Mouse (Mus musculus) myocyte (in vitro differentiated cells): ENCODE results near the gene Spire2. TPM values are rescaled to one million over a fixed set of nuclear protein-coding genes. Genes with fewer than 3 reads are reported as not detected.

Experiments
- H3K27me3 ChIP-seq: one replicate; pipeline ENCODE4 v1.6.1; 2011; ENCODE audit not compliant: control insufficient read depth, insufficient read depth, insufficient read length
- H3K36me3 ChIP-seq: one replicate; pipeline ENCODE4 v1.6.1; 2011; ENCODE audit not compliant: control insufficient read depth, insufficient read depth
- H3K4me2 ChIP-seq: one replicate; pipeline ENCODE4 v1.6.1; 2011; ENCODE audit warnings: low read depth, control low read depth
- H3K4me3 ChIP-seq: one replicate; pipeline ENCODE4 v1.5.1; 2011; ENCODE audit warnings: mild to moderate bottlenecking, control low read depth, moderate library complexity
- H3K79me2 ChIP-seq: one replicate; pipeline ENCODE4 v1.6.1; 2011; ENCODE audit not compliant: control insufficient read depth, insufficient read depth
- H3ac ChIP-seq: one replicate; pipeline ENCODE4 v1.6.1; 2011; ENCODE audit not compliant: control insufficient read depth, insufficient read length
- MYOD1 ChIP-seq, 3 experiments: IDR thresholded peaks; one replicate each; pipeline ENCODE4 v1.6.1; 2011; ENCODE audit warnings: control low read depth in 2 of 3, low read depth in 2 of 3, mild to moderate bottlenecking in 2 of 3, moderate library complexity in 1 of 3; ENCODE audit not compliant: insufficient read length in 2 of 3, control insufficient read depth in 1 of 3
- REST ChIP-seq: IDR thresholded peaks from one replicate; pipeline ENCODE4 v1.6.1; 2011; ENCODE audit warnings: mild to moderate bottlenecking, control low read depth, moderate library complexity; ENCODE audit not compliant: insufficient read depth, insufficient read length
- TCF12 ChIP-seq: IDR thresholded peaks from one replicate; pipeline ENCODE4 v1.6.1; 2011; ENCODE audit warnings: mild to moderate bottlenecking, control low read depth; ENCODE audit not compliant: poor library complexity, insufficient read depth, severe bottlenecking
- TCF3 ChIP-seq: IDR thresholded peaks from one replicate; pipeline ENCODE4 v1.6.1; 2011; ENCODE audit warnings: low read depth, control low read depth; ENCODE audit not compliant: insufficient read length
- polyA plus RNA-seq: library from polyadenylated mRNA; unstranded; fragments of >200 nt; fragmentation: generic; extraction: Trizol; gene quantifications from one replicate; pipeline ENCODE4 v1.2.1, GENCODE M21; 2012; ENCODE audit warnings: missing spikeins

The Spire2 gene
- polyA plus RNA-seq, 1 experiment: 6.8 TPM

GRCm38 (mm10) chr8:123415967-123416943 lies 83.7 kb downstream of the Spire2 start:
- Histone ChIP-seq H3K4me3 (no peak overlapping the region), H3K36me3 (peaks cover 13% of the 10 kb centered on the region), H3ac (no peak overlapping the region), H3K4me2 (no peak overlapping the region), H3K27me3 (no peaks in the 10 kb centered on the region), H3K79me2 (peaks cover 9% of the 10 kb centered on the region)
- TF ChIP-seq MYOD1 (IDR thresholded peaks at IDR 0.05; ENCODE audit: control insufficient read depth in 1 of 3, insufficient read length in 2 of 3, low read depth in 2 of 3): no peak
- no peak for TF ChIP-seq REST

GRCm38 (mm10) chr8:123416944-123417555 lies 84.5 kb downstream of the Spire2 start:
- Histone ChIP-seq H3ac (no peak overlapping the region), H3K4me3 (no peak overlapping the region), H3K36me3 (peaks cover 13% of the 10 kb centered on the region), H3K27me3 (no peaks in the 10 kb centered on the region), H3K4me2 (no peak overlapping the region), H3K79me2 (peaks cover 9% of the 10 kb centered on the region)
- TF ChIP-seq REST (no peak), TCF3 (no peak), TCF12 (no peak), MYOD1 (IDR thresholded peaks at IDR 0.05; ENCODE audit: control insufficient read depth in 1 of 3, insufficient read length in 2 of 3, low read depth in 2 of 3) (no peak)

Other genes with a start within 250 kb of the Spire2 start
- 3,059 TPM for gene Rpl13, start 230.4 kb upstream of the Spire2 start, polyA plus RNA-seq
- 0.16 TPM for gene Cpne7, start 215.3 kb upstream of the Spire2 start, polyA plus RNA-seq
- gene Sult5a1, start 174.4 kb upstream of the Spire2 start, polyA plus RNA-seq: 0.08 TPM
- gene Dpep1, start 146.5 kb upstream of the Spire2 start, polyA plus RNA-seq: 12.9 TPM
- gene Chmp1a, start 120.0 kb upstream of the Spire2 start, polyA plus RNA-seq: 114 TPM
- gene Spata33, start 119.9 kb upstream of the Spire2 start, polyA plus RNA-seq: 2.5 TPM
- gene Cdk10, start 107.9 kb upstream of the Spire2 start, polyA plus RNA-seq: 31.0 TPM
- 1.1 TPM for gene Spata2l, start 96.5 kb upstream of the Spire2 start, polyA plus RNA-seq
- 12.1 TPM for gene Zfp276, start 78.5 kb upstream of the Spire2 start, polyA plus RNA-seq
- gene Vps9d1, start 78.4 kb upstream of the Spire2 start, polyA plus RNA-seq: 12.7 TPM
- 4.0 TPM for gene Fanca, start 14.1 kb upstream of the Spire2 start, polyA plus RNA-seq
- gene Tcf25, start 41.0 kb downstream of the Spire2 start, polyA plus RNA-seq: 177 TPM
- 0.02 TPM for gene Mc1r, start 74.4 kb downstream of the Spire2 start, polyA plus RNA-seq
- 85.5 TPM for gene Tubb3, start 78.7 kb downstream of the Spire2 start, polyA plus RNA-seq
- gene Def8, start 90.8 kb downstream of the Spire2 start, polyA plus RNA-seq: 19.6 TPM
- 35.0 TPM for gene Afg3l1, start 145.2 kb downstream of the Spire2 start, polyA plus RNA-seq
- 14.2 TPM for gene Dbndd1, start 182.8 kb downstream of the Spire2 start, polyA plus RNA-seq
- 25.6 TPM for gene Gas8, start 186.1 kb downstream of the Spire2 start, polyA plus RNA-seq